Mouse (Mus musculus): ENCODE results near the gene Ccdc169.

GRCm38 (mm10) chr3:55139837-55140236 lies 2.7 kb downstream of the Ccdc169 start:
- TF ChIP-seq FLI1 (IDR thresholded peaks at IDR 0.05; ENCODE audit: low read length) (no peak), GATA1 (IDR thresholded peaks at IDR 0.05; ENCODE audit: borderline replicate concordance, low read length) (no peak)

All from megakaryocyte, embryonic 14.5 days (primary cell).